Mouse (Mus musculus): ENCODE data around the gene Sit1. TPM values are rescaled to one million over a fixed set of nuclear protein-coding genes. Genes with fewer than 3 reads are reported as not detected.

Sit1 gene
- polyA plus RNA-seq, 1 experiment, result not detected

DNA sequence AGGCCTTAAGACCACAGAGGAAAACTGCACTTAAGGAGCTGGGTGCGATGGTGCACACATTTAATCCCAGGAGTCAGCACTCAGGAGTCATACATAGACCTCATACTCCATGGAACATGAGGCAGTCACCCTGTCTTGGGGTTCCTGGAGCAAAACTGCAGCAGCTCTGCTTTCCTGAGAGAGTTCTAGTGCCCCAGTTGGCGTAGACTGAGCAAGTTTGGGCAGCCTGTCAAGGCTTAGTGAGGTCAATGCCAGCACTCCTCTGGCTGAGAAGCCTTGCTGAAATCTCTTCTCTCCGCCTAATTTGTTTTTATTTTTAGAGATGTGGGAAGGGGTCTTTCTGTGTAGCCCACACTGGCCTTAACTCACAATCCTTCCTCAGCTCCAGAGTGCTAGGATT, 35.0 kb downstream of the Sit1 start:
- H3K27me3 ChIP-seq (ENCODE audit: control insufficient read depth, insufficient read depth, insufficient read length), result peaks cover 3% of the 10 kb centered on the region
- no peak overlapping the region for H3K4me3 ChIP-seq (ENCODE audit: insufficient read depth, poor library complexity, severe bottlenecking)
- H3ac ChIP-seq (ENCODE audit: control insufficient read depth, insufficient read length, low read depth), result no peak overlapping the region
- H3K79me2 ChIP-seq (ENCODE audit: control insufficient read depth, insufficient read depth), result peaks cover 5% of the 10 kb centered on the region
- TF ChIP-seq USF1 (IDR thresholded peaks at IDR 0.05; ENCODE audit: low read depth) (no peak), CTCF (IDR thresholded peaks at IDR 0.05; ENCODE audit: control insufficient read depth, insufficient read depth, insufficient read length) (no peak), MYOD1 (IDR thresholded peaks at IDR 0.05; ENCODE audit: control insufficient read depth, insufficient read length, low read depth) (no peak), FOSL1 (IDR thresholded peaks at IDR 0.05; ENCODE audit: insufficient read depth, low read length, poor library complexity, severe bottlenecking) (no peak), CEBPB (IDR thresholded peaks at IDR 0.05; ENCODE audit: low read depth) (no peak), MAX (IDR thresholded peaks at IDR 0.05) (no peak), MYOG (IDR thresholded peaks at IDR 0.05; ENCODE audit: control insufficient read depth, extremely low read depth, insufficient read length) (no peak)
- H3K36me3 ChIP-seq (ENCODE audit: control insufficient read depth, insufficient read depth), result peaks cover 6% of the 10 kb centered on the region
- no peaks in the 10 kb centered on the region for H3K79me3 ChIP-seq (ENCODE audit: low read depth)

DNA sequence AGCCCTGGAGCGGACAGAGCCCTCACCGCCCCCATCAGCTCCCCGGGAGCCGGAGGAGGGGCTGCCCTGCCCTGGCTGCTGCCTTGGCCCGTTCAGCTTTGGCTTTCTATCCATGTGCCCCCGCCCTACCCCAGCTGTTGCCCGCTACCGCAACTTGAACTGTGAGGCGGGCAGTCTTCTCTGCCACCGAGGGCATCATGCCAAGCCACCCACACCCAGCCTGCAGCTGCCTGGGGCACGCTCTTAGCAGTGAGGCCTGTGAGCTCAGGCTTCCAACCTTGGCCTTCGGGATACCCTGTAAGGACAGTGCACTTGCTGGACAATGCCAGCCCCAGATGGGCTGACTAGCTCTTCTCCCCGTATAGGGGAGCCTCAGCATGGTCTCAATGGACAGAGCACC, 36.3 kb downstream of the Sit1 start:
- H3K27me3 ChIP-seq (ENCODE audit: control insufficient read depth, insufficient read depth, insufficient read length), result no peaks in the 10 kb centered on the region
- H3K79me2 ChIP-seq (ENCODE audit: control insufficient read depth, insufficient read depth), result peaks cover 8% of the 10 kb centered on the region
- no peaks in the 10 kb centered on the region for H3K79me3 ChIP-seq (ENCODE audit: low read depth)
- H3ac ChIP-seq (ENCODE audit: control insufficient read depth, insufficient read length, low read depth), result no peak overlapping the region
- TF ChIP-seq MYOD1 (IDR thresholded peaks at IDR 0.05; ENCODE audit: control insufficient read depth, insufficient read length, low read depth) (peak; percentile 87), MAX (IDR thresholded peaks at IDR 0.05) (no peak), MYOG (IDR thresholded peaks at IDR 0.05; ENCODE audit: control insufficient read depth, extremely low read depth, insufficient read length) (no peak)
- H3K4me3 ChIP-seq (ENCODE audit: insufficient read depth, poor library complexity, severe bottlenecking), result no peak overlapping the region
- H3K36me3 ChIP-seq (ENCODE audit: control insufficient read depth, insufficient read depth), result peaks cover 6% of the 10 kb centered on the region

DNA sequence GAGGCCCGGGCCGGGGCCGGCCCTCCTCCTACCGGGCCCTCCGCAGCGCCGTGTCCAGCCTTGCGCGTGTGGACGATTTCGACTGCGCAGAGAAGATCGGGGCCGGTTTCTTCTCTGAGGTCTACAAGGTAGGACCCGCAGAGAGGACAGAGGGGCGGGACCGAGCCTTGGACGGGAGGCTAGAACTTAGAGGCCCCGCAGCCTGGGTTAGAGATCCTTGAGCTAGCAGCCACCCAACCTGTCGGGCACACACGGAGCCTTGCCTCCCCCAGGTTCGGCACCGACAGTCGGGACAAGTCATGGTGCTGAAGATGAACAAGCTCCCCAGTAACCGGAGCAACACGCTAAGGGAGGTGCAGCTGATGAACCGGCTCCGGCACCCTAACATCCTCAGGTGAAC, 40.0 kb downstream of the Sit1 start:
- Histone ChIP-seq H3ac (ENCODE audit: control insufficient read depth, insufficient read length, low read depth) (peak overlapping the region; percentile 67), H3K79me3 (ENCODE audit: low read depth) (no peaks in the 10 kb centered on the region), H3K79me2 (ENCODE audit: control insufficient read depth, insufficient read depth) (peaks cover 8% of the 10 kb centered on the region), H3K36me3 (ENCODE audit: control insufficient read depth, insufficient read depth) (peaks cover 6% of the 10 kb centered on the region), H3K27me3 (ENCODE audit: control insufficient read depth, insufficient read depth, insufficient read length) (no peaks in the 10 kb centered on the region), H3K4me3 (ENCODE audit: insufficient read depth, poor library complexity, severe bottlenecking) (peak overlapping the region; percentile 59)
- TF ChIP-seq MYOG (IDR thresholded peaks at IDR 0.05; ENCODE audit: control insufficient read depth, extremely low read depth, insufficient read length) (no peak), USF1 (IDR thresholded peaks at IDR 0.05; ENCODE audit: low read depth) (no peak), MYOD1 (IDR thresholded peaks at IDR 0.05; ENCODE audit: control insufficient read depth, insufficient read length, low read depth) (no peak), FOSL1 (IDR thresholded peaks at IDR 0.05; ENCODE audit: insufficient read depth, low read length, poor library complexity, severe bottlenecking) (no peak), CTCF (IDR thresholded peaks at IDR 0.05; ENCODE audit: control insufficient read depth, insufficient read depth, insufficient read length) (no peak), CEBPB (IDR thresholded peaks at IDR 0.05; ENCODE audit: low read depth) (no peak), MAX (IDR thresholded peaks at IDR 0.05) (no peak)

DNA sequence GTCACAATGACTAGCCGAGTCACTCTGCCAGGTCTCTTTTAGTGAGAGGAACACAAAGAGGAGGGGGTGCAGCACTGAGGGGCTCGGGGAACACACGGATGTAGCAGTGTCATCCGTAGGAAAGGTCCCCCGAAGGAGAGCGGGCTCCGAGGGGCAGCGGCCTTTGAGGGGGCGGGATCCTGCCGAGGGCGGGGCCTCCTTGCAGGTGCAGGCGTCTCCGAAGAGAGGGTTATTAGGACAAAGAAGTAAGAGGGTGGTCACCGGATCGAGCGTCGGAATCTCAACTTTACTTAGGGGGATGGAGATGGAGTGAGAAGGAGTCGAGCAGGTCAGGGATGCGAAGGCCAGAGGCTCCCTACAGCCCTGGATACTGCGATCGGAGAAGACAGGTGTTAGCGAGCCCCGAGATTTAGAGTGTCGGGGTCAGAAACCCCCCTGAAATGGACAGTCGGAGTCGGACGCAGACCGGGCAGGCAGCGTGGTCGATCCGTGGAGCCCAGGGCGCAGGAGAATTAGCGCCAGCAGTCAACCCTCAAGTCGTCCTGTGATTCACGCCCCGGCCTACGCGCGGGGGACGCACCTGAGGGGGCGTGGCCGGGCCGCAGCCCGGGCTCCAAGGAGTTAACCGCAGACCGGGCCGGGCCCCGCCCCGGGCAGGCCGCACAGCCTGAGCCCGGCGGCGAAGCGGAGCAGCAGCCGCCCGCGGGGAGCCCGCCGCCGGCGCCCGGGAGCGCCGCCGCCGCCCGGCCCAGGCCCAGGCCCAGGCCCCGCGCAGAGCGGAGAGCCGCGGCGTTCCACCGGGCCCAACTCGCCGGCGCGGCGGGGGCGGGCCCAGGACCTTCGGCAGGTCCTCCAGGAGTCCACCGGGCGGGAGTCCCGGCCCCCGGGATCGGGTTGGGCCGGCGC, 40.8 kb downstream of the Sit1 start:
- TF ChIP-seq FOSL1 (IDR thresholded peaks at IDR 0.05; ENCODE audit: insufficient read depth, low read length, poor library complexity, severe bottlenecking) (no peak), MAX (IDR thresholded peaks at IDR 0.05) (no peak), MYOG (IDR thresholded peaks at IDR 0.05; ENCODE audit: control insufficient read depth, extremely low read depth, insufficient read length) (no peak), USF1 (IDR thresholded peaks at IDR 0.05; ENCODE audit: low read depth) (no peak), MYOD1 (IDR thresholded peaks at IDR 0.05; ENCODE audit: control insufficient read depth, insufficient read length, low read depth) (no peak), CEBPB (IDR thresholded peaks at IDR 0.05; ENCODE audit: low read depth) (no peak), CTCF (IDR thresholded peaks at IDR 0.05; ENCODE audit: control insufficient read depth, insufficient read depth, insufficient read length) (no peak)
- Histone ChIP-seq H3K79me3 (ENCODE audit: low read depth) (no peaks in the 10 kb centered on the region), H3K79me2 (ENCODE audit: control insufficient read depth, insufficient read depth) (peaks cover 8% of the 10 kb centered on the region), H3ac (ENCODE audit: control insufficient read depth, insufficient read length, low read depth) (peak overlapping the region; percentile 70), H3K4me3 (ENCODE audit: insufficient read depth, poor library complexity, severe bottlenecking) (peak overlapping the region; percentile 59), H3K36me3 (ENCODE audit: control insufficient read depth, insufficient read depth) (peaks cover 6% of the 10 kb centered on the region), H3K27me3 (ENCODE audit: control insufficient read depth, insufficient read depth, insufficient read length) (no peaks in the 10 kb centered on the region)

DNA sequence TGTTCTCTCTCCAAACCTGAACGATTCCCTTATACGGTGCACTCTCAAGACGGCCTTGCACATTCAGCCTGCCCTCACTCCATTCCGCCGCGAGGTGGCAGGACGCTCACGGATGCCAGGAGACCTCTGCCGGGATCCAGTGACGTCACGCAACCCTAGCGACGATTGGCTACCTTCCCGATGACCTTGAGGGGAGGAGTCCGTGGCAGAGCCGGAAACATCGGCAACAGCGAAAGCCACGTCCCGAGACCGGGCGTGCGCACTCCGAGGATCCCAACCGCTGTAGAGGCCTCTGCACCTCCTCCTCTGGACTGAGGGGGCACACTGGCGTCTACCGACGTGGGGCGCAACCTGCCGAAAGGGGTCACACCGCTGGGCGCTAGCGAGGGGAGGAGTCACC, 41.5 kb downstream of the Sit1 start:
- Histone ChIP-seq H3K36me3 (ENCODE audit: control insufficient read depth, insufficient read depth) (peaks cover 6% of the 10 kb centered on the region), H3K27me3 (ENCODE audit: control insufficient read depth, insufficient read depth, insufficient read length) (no peaks in the 10 kb centered on the region), H3ac (ENCODE audit: control insufficient read depth, insufficient read length, low read depth) (peak overlapping the region; percentile 70), H3K79me3 (ENCODE audit: low read depth) (no peaks in the 10 kb centered on the region), H3K4me3 (ENCODE audit: insufficient read depth, poor library complexity, severe bottlenecking) (peak overlapping the region; percentile 59), H3K79me2 (ENCODE audit: control insufficient read depth, insufficient read depth) (peaks cover 8% of the 10 kb centered on the region)
- TF ChIP-seq MAX (IDR thresholded peaks at IDR 0.05) (no peak), CTCF (IDR thresholded peaks at IDR 0.05; ENCODE audit: control insufficient read depth, insufficient read depth, insufficient read length) (peak; percentile 97)

DNA sequence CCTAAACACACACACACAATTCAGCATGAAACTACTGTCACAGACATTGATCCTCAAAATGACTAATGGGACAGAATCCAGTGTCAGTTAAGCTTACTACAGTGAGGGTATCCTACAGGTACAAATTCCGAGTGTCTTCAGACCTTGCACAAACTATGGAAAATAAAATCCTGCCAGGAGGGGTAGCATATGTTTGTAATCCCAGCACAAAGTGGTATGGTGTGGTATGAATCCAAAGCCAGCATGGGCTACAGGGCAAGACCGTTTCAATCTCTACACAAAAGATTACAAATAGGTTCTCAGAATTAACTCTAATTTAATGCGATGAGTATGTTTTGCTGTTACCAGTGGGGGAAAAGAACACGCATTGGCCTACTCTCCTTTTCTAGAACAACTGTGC, 41.9 kb downstream of the Sit1 start, which contains the start of gene Tesk1:
Gene Tesk1 (plus strand): TSS at position 301 of the 400 bp plus-strand sequence.
- TF ChIP-seq MAX (IDR thresholded peaks at IDR 0.05) (no peak), MYOD1 (IDR thresholded peaks at IDR 0.05; ENCODE audit: control insufficient read depth, insufficient read length, low read depth) (no peak), CEBPB (IDR thresholded peaks at IDR 0.05; ENCODE audit: low read depth) (no peak), CTCF (IDR thresholded peaks at IDR 0.05; ENCODE audit: control insufficient read depth, insufficient read depth, insufficient read length) (no peak)
- Histone ChIP-seq H3K36me3 (ENCODE audit: control insufficient read depth, insufficient read depth) (peaks cover 6% of the 10 kb centered on the region), H3K79me2 (ENCODE audit: control insufficient read depth, insufficient read depth) (peaks cover 8% of the 10 kb centered on the region), H3ac (ENCODE audit: control insufficient read depth, insufficient read length, low read depth) (peak within 1 kb of the TSS; percentile 70), H3K79me3 (ENCODE audit: low read depth) (no peaks in the 10 kb centered on the region), H3K4me3 (ENCODE audit: insufficient read depth, poor library complexity, severe bottlenecking) (peak within 1 kb of the TSS; percentile 59), H3K27me3 (ENCODE audit: control insufficient read depth, insufficient read depth, insufficient read length) (peaks cover 3% of the 10 kb centered on the region)

All from C2C12 (cell line).